Mouse (Mus musculus): ENCODE data around the gene Snap23. TPM values are rescaled to one million over a fixed set of nuclear protein-coding genes. Genes with fewer than 3 reads are reported as not detected.
A peak's percentile ranks its signal among the peaks of the same experiment; 100 is the strongest.
"Not testable (repeated sequence)": the region's sequence is repeated elsewhere in the genome, so short reads cannot be mapped to it uniquely, and the experiment has no call there.

Snap23 gene
- total and polyA plus RNA-seq, 2 experiments, result 5.1 to 31.3 TPM

DNA sequence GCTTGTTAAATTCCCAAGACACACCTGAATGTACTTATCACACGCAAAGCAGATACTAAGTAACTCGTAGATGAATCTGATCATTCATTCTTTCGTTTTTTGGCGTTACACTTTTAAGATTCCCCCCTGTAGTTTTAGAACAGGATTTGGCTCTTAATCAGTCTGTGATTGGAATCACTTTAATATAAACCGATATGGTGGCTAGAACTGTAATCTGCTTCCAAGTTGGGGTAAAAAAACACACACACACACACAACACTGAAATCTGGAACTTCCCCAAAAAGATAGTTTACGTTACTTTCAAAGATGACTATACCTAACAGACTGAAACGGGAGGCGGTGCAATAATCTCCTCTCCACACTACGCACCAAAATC is 4.6 kb upstream of the Snap23 start:
- Histone ChIP-seq H3K9ac (ENCODE audit: low read depth, low read length) (peak overlapping the region; percentile 98), H3K4me1 (ENCODE audit: control insufficient read depth, insufficient read depth, low read length) (peaks cover 7% of the 10 kb centered on the region), H3K4me3 (ENCODE audit: insufficient read depth, low read depth, low read length) (peak overlapping the region; percentile 78), H3K36me3 (ENCODE audit: control insufficient read depth, insufficient read depth, low read length) (peaks cover 3% of the 10 kb centered on the region; the same call in 1 of the 2 replicates), H3K79me2 (ENCODE audit: control insufficient read depth, insufficient read depth, low read length) (peaks cover 25% of the 10 kb centered on the region), H3K27me3 (ENCODE audit: control insufficient read depth, insufficient read depth, low read length) (no peaks in the 10 kb centered on the region), H3K27ac (replicated peaks; ENCODE audit: insufficient read depth, low read depth, low read length) (peak overlapping the region; percentile 97; the same call in 1 of the 2 replicates)
- no peak for DNase-seq (ENCODE audit: extremely low read depth, low read depth, low spot score)
- TF ChIP-seq POLR2A (IDR thresholded peaks at IDR 0.05; ENCODE audit: extremely low read depth, insufficient read depth, low read length) (no peak), CTCF (IDR thresholded peaks at IDR 0.05; ENCODE audit: low read depth, low read length) (no peak)
- WGBS, result 10% methylated on average over 9 of the region's 9 CpGs

- WGBS, result 1% methylated on average over 50 of the region's 50 CpGs
- Histone ChIP-seq H3K27me3 (ENCODE audit: control insufficient read depth, insufficient read depth, low read length) (no peaks in the 10 kb centered on the region), H3K79me2 (ENCODE audit: control insufficient read depth, insufficient read depth, low read length) (peaks cover 22% of the 10 kb centered on the region), H3K4me3 (ENCODE audit: insufficient read depth, low read depth, low read length) (peak within 1 kb of the TSS; percentile 78), H3K36me3 (ENCODE audit: control insufficient read depth, insufficient read depth, low read length) (peaks cover 3% of the 10 kb centered on the region; the same call in 1 of the 2 replicates), H3K9ac (ENCODE audit: low read depth, low read length) (peak within 1 kb of the TSS; percentile 98), H3K27ac (replicated peaks; ENCODE audit: insufficient read depth, low read depth, low read length) (peak within 1 kb of the TSS; percentile 97), H3K4me1 (ENCODE audit: control insufficient read depth, insufficient read depth, low read length) (peaks cover 7% of the 10 kb centered on the region)
- DNase-seq (ENCODE audit: extremely low read depth, low read depth, low spot score), result peak; percentile 86
- TF ChIP-seq CTCF (IDR thresholded peaks at IDR 0.05; ENCODE audit: low read depth, low read length) (no peak), POLR2A (IDR thresholded peaks at IDR 0.05; ENCODE audit: extremely low read depth, insufficient read depth, low read length) (peak; percentile 77)
Observed at GRCm38 (mm10) chr2:120563235-120563990, 4.1 kb upstream of the Snap23 start, which contains the start of gene Zfp106. Gene Zfp106 (minus strand): TSS chr2:120563843.

DNA sequence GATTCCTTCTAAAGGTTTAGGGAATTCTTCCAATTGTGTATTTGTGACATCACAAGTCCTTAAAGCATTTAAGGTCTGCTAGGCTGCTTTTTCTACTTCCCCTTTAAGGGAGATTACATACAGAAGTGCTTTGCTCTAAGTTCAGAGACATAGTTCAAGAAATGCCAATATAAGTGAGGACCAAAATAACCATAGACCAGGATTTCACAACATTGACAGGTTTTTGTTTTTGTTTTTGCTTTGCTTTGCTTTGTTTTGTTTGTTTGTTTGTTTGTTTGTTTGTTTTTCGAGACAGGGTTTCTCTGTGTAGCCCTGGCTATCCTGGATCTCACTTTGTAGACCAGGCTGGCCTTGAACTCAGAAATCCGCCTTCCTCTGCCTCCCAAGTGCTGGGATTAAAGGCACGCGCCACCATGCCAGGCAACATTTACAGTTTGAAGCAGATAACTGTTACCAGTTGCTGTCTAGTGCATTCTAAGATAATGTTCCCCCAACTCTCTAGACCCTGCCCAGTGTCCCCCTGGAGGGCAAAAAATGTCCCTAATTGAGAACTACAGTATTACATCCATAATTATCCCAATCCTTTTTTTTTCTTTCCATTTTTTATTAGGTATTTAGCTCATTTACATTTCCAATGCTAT is 2.8 kb upstream of the Snap23 start:
- WGBS, result 92% methylated on average over 4 of the region's 4 CpGs
- H3K4me3 ChIP-seq (ENCODE audit: insufficient read depth, low read depth, low read length); H3K36me3 ChIP-seq (ENCODE audit: control insufficient read depth, insufficient read depth, low read length); H3K9ac ChIP-seq (ENCODE audit: low read depth, low read length); H3K27ac ChIP-seq (replicated peaks; ENCODE audit: insufficient read depth, low read depth, low read length); H3K27me3 ChIP-seq (ENCODE audit: control insufficient read depth, insufficient read depth, low read length); DNase-seq (ENCODE audit: extremely low read depth, low read depth, low spot score): not testable (repeated sequence)
- Histone ChIP-seq H3K79me2 (ENCODE audit: control insufficient read depth, insufficient read depth, low read length) (peaks cover 24% of the 10 kb centered on the region), H3K4me1 (ENCODE audit: control insufficient read depth, insufficient read depth, low read length) (peaks cover 10% of the 10 kb centered on the region)

DNA sequence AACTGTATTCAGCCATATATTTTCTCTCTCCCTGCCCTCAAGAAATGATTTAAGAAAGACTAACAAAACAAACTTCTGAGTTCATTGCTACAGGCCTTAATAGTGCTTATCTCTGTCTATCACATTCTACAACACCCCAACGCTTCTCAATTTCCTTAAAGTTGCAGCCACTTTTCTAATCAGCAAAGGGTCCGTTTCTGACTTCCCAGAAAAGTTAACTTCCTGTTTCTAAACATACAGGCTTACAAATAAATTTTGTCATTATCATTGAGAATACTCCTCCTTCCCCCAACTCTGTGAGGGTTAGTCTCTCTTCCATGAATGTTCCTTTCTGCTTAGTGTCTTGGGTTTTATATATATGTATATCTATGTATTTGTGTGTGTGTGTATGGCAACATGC is 2.1 kb upstream of the Snap23 start:
- 69% methylated on average over 2 of the region's 2 CpGs for WGBS
- TF ChIP-seq CTCF (IDR thresholded peaks at IDR 0.05; ENCODE audit: low read depth, low read length) (no peak), POLR2A (IDR thresholded peaks at IDR 0.05; ENCODE audit: extremely low read depth, insufficient read depth, low read length) (no peak)
- H3K36me3 ChIP-seq (ENCODE audit: control insufficient read depth, insufficient read depth, low read length), result peaks cover 3% of the 10 kb centered on the region; the same call in 1 of the 2 replicates
- H3K9ac ChIP-seq (ENCODE audit: low read depth, low read length), result no peak overlapping the region
- H3K4me3 ChIP-seq (ENCODE audit: insufficient read depth, low read depth, low read length), result no peak overlapping the region
- DNase-seq (ENCODE audit: extremely low read depth, low read depth, low spot score), result no peak
- H3K27me3 ChIP-seq (ENCODE audit: control insufficient read depth, insufficient read depth, low read length), result no peaks in the 10 kb centered on the region
- no peak overlapping the region for H3K27ac ChIP-seq (replicated peaks; ENCODE audit: insufficient read depth, low read depth, low read length)
- peaks cover 19% of the 10 kb centered on the region for H3K79me2 ChIP-seq (ENCODE audit: control insufficient read depth, insufficient read depth, low read length)
- peaks cover 10% of the 10 kb centered on the region for H3K4me1 ChIP-seq (ENCODE audit: control insufficient read depth, insufficient read depth, low read length)

- peak; percentile 71 for DNase-seq (ENCODE audit: extremely low read depth, low read depth, low spot score)
- H3K27me3 ChIP-seq (ENCODE audit: control insufficient read depth, insufficient read depth, low read length), result no peaks in the 10 kb centered on the region
- peaks cover 14% of the 10 kb centered on the region; the same call in 1 of the 2 replicates for H3K79me2 ChIP-seq (ENCODE audit: control insufficient read depth, insufficient read depth, low read length)
- under 1% methylated on average over 22 of the region's 22 CpGs for WGBS
- peaks cover 10% of the 10 kb centered on the region; the same call in 1 of the 2 replicates for H3K36me3 ChIP-seq (ENCODE audit: control insufficient read depth, insufficient read depth, low read length)
- TF ChIP-seq POLR2A (IDR thresholded peaks at IDR 0.05; ENCODE audit: extremely low read depth, insufficient read depth, low read length) (no peak), CTCF (IDR thresholded peaks at IDR 0.05; ENCODE audit: low read depth, low read length) (no peak)
- peak overlapping the region; percentile 63 for H3K4me3 ChIP-seq (ENCODE audit: insufficient read depth, low read depth, low read length)
- peak overlapping the region; percentile 90 for H3K27ac ChIP-seq (replicated peaks; ENCODE audit: insufficient read depth, low read depth, low read length)
- H3K9ac ChIP-seq (ENCODE audit: low read depth, low read length), result peak overlapping the region; percentile 88
- peaks cover 9% of the 10 kb centered on the region for H3K4me1 ChIP-seq (ENCODE audit: control insufficient read depth, insufficient read depth, low read length)
Observed at GRCm38 (mm10) chr2:120567798-120568320, 388 bp downstream of the Snap23 start.

Data from liver, adult 2 months (tissue).